Mouse (Mus musculus) splenic B cell, adult 2 months (primary cell): ENCODE measurements around the gene Ankrd54.
A peak's percentile ranks its signal among the peaks of the same experiment; 100 is the strongest.

Source experiments
- DNase-seq: peaks from one replicate; pipeline ENCODE4 v3.0.0-alpha.2; 2011; ENCODE audit warnings: low read depth, low spot score
- H3K27me3 ChIP-seq: 2 replicates; pipeline ENCODE4 v1.6.1; 2012; ENCODE audit warnings: mild to moderate bottlenecking, low read length, moderate library complexity, mixed read lengths; ENCODE audit not compliant: control insufficient read depth, poor library complexity, insufficient read depth, severe bottlenecking
- H3K36me3 ChIP-seq: 2 replicates; pipeline ENCODE4 v1.6.1; 2012; ENCODE audit warnings: mild to moderate bottlenecking, low read length, moderate library complexity, mixed read lengths; ENCODE audit not compliant: control insufficient read depth, poor library complexity, insufficient read depth, severe bottlenecking

Gene Ankrd54

DNA sequence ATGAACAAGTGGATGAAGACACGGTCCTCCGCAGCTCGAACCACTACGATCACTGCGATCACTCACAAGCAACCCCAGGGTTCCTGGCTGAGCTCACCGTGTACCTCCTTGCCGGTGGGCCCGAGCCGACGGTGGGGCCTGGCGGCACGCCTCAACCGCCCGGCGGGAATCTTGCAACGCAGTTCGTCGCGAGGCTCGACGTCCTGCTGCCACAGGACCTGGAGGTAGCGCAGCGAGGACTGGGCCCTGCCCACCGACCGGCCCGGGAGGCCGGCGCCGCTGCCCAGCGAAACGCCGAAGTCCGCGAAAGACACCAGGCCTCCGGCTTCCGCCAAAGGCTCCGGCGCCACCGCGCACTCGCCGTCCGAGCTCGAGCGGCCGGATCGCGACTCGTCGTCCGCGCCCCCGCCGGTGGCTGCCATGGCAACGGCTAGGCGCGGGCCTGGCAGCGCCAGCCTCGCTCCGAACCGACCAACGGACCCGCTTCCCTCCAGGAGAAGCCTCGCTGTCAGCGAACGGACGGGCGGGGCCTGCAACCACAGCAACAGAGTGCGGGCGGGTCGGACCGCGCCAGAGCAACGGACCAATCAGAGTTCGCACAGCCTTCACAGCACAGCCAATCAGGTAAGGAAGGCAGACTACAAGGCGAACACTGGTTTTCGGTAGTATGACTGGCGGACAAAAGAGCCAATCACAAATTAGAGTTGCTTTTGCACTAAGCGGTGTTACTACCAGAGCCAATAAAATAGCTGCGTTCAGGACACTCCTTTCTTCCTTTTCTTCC is at the start of gene Ankrd54:
Gene Ankrd54, minus strand, starts transcription at position 518 of the 784 bp plus-strand sequence.
- H3K27me3 ChIP-seq, result no peaks in the 10 kb centered on the region
- peak; percentile 100 for DNase-seq
- H3K36me3 ChIP-seq, result no peaks in the 10 kb centered on the region

- Histone ChIP-seq H3K36me3 (peaks cover 12% of the 10 kb centered on the region), H3K27me3 (no peaks in the 10 kb centered on the region; the same call in 1 of the 2 replicates)
- no peak for DNase-seq
Observed at GRCm38 (mm10) chr15:79111774-79112173, 49.1 kb upstream of the Ankrd54 start.

DNA sequence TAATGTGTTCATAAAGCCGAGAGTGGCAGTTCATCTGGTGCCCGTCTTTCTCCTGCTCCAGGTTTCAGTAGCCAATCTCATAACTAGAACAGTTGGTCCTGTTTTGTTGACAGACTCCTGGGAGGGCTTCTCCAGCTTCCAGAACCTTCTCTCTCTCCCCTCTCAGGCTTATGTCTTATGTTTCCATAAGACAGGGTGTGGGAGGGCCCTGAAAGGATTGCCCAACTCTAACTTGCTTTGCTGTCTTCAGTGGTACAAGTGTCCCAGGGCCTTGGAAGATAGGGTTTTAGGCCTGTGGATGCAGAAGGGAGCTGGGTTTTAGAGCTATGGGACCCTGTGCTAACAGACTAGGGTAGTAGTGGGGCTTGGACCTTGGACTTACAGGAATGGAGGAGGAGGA is 47.8 kb upstream of the Ankrd54 start:
- no peak for DNase-seq
- Histone ChIP-seq H3K27me3 (no peaks in the 10 kb centered on the region; the same call in 1 of the 2 replicates), H3K36me3 (peaks cover 11% of the 10 kb centered on the region)

GRCm38 (mm10) chr15:79110031-79110430 is 47.3 kb upstream of the Ankrd54 start:
- peaks cover 6% of the 10 kb centered on the region for H3K36me3 ChIP-seq
- peak; percentile 37 for DNase-seq
- no peaks in the 10 kb centered on the region; the same call in 1 of the 2 replicates for H3K27me3 ChIP-seq

- H3K36me3 ChIP-seq, result peaks cover 5% of the 10 kb centered on the region; the same call in 1 of the 2 replicates
Observed at GRCm38 (mm10) chr15:79109321-79109934, 46.7 kb upstream of the Ankrd54 start.

DNA sequence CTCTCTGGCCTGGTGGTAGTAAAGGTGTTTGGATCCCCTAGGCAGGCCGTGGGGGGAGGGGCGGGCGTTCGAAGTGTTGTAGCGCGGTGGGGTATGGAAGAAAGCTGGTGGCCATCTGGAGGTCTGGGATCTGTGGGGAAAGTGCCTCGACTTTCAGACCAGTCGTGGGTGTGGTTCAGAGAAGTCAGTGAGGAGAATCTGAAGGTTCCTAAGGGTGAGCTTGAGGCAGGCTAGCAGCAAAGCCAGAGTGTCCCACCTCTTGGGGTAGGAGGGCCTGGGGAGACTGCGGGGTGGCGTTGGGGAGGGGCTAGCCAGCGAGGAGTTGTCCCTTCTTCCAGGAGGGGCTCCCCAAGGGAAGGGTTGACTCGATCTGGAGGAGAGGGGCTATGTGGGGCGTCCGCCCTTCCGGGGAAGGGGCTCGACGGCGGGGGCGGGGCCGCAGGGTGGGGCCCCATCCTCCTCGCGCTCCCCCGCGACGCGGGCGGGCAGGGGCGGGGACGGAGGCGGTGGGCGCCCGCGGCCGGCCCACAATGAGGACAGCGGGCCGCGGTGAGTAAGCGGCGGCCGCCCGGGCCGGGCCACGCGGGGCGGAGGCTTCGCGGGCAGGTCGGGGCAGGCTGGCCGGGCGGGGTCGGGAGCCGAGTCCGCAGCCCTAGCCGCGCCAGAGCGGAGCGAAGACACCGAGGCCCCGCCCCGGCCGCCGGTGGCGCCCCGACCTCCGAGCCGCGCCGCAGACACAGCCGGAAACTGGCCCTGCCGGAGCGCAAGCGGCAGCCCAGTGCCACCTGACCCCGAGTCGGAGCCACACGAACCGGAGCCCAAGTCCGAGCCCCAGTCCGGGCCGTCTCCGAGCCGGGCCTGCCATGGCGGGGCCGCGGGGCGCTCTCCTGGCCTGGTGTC is 46.0 kb upstream of the Ankrd54 start, which contains the start of gene Micall1:
Gene Micall1, plus strand, starts transcription at position 478 of the 900 bp plus-strand sequence.
- H3K36me3 ChIP-seq, result peaks cover 5% of the 10 kb centered on the region; the same call in 1 of the 2 replicates
- peak; percentile 72 for DNase-seq
- H3K27me3 ChIP-seq, result no peaks in the 10 kb centered on the region; the same call in 1 of the 2 replicates

More at GRCm38 (mm10) chr15:79109321-79109934, 46.7 kb upstream of the Ankrd54 start:
- H3K27me3 ChIP-seq, result no peaks in the 10 kb centered on the region; the same call in 1 of the 2 replicates
- DNase-seq, result peak; percentile 47

- Histone ChIP-seq H3K36me3 (peaks cover 3% of the 10 kb centered on the region; the same call in 1 of the 2 replicates), H3K27me3 (no peaks in the 10 kb centered on the region; the same call in 1 of the 2 replicates)
- no peak for DNase-seq
Observed at GRCm38 (mm10) chr15:79107966-79108365, 45.3 kb upstream of the Ankrd54 start.

GRCm38 (mm10) chr15:79105804-79106203 is 43.1 kb upstream of the Ankrd54 start:
- H3K27me3 ChIP-seq, result no peaks in the 10 kb centered on the region; the same call in 1 of the 2 replicates
- H3K36me3 ChIP-seq, result no peaks in the 10 kb centered on the region
- no peak for DNase-seq

- DNase-seq, result no peak
Observed at GRCm38 (mm10) chr15:79103264-79103663, 40.6 kb upstream of the Ankrd54 start.

DNA sequence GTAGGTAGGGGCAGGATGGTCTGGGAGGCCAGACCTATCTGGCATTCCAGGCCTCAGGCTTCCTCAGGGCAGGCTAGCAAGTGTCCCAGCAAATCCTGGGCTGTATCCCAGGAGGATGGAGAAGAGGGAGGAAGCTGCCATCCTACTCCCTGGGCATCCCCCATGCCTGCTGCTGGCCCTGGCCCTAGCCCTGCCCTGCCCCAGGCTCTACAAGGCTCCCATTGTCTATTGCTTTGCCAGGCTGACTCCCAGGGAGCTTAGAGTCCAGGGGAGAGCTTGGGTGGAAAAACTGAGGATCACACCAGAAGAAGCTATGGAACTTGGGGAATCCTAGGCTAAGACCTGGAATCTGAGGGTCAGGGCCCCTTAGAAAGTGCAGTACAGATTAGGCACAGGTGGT is 38.8 kb upstream of the Ankrd54 start:
- Histone ChIP-seq H3K36me3 (no peaks in the 10 kb centered on the region), H3K27me3 (no peaks in the 10 kb centered on the region)
- DNase-seq, result no peak

More at GRCm38 (mm10) chr15:79103264-79103663, 40.6 kb upstream of the Ankrd54 start:
- Histone ChIP-seq H3K36me3 (no peaks in the 10 kb centered on the region), H3K27me3 (no peaks in the 10 kb centered on the region)

DNA sequence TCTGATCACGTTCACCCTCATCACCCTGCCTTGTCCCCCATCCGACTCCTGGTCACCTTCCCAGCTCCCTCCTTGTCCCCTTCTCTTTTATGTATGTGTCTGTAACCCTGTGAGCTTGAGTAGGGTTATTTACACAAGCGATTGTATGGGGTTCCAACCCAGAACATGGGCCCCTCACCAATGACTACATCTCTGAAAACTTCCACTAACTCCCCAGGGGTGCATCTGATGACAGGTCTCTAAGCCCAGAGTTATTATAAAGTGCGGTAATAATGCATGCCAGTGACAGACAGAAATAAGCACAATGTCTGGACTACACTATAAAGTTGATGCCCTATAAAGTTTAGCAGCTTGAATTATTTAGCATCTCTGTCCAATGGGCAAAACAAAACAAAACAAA is 37.7 kb upstream of the Ankrd54 start:
- H3K36me3 ChIP-seq, result 0 out of 2 replicates have a peak, but pooled peaks cover 1% of the 10 kb centered on the region
- DNase-seq, result no peak
- H3K27me3 ChIP-seq, result no peaks in the 10 kb centered on the region

DNA sequence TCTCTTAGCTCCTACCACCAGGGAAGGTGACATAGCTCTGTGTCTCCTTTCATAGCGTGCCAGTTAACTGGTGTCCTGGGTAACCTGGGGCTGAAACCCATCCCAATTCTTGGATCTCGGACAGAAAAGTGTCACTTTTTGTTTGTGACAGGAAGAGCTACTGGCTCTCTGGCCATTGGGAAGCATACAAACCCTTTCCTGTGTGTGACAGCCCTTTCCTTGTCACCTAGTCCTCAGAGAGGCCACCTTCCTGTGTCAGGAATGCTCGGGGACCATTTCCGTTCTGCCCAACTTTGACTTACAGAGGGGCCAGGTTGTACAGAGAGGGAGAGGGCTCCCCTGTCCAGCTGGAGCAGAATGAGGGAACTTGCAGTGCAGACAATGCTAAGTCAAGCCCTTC is 36.8 kb upstream of the Ankrd54 start:
- H3K27me3 ChIP-seq, result no peaks in the 10 kb centered on the region
- DNase-seq, result no peak
- H3K36me3 ChIP-seq, result peaks cover 2% of the 10 kb centered on the region; the same call in 1 of the 2 replicates

- Histone ChIP-seq H3K27me3 (no peaks in the 10 kb centered on the region), H3K36me3 (peaks cover 5% of the 10 kb centered on the region; the same call in 1 of the 2 replicates)
- DNase-seq, result no peak
Observed at GRCm38 (mm10) chr15:79098868-79099267, 36.2 kb upstream of the Ankrd54 start.

DNA sequence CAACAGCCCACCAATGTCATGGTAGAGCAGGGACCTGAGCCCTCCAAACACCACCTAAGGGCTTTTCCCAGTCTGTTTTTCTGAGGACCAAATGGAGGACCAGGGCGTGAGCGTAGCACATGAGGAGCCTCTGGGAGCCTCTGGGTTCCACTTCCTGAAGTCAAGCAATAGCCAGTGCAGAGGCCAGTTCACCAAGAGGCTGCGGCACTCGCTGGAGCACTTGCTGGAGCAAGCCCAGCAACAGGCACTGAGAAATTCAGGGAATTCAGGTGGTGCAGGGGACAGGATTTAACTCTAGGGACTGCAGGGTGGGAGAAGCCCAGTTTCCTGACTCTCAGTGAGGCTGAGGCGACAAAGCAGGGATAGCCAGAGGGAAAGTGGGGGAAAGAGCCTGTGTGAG is 35.5 kb upstream of the Ankrd54 start:
- no peak for DNase-seq
- Histone ChIP-seq H3K27me3 (peaks cover under 1% of the 10 kb centered on the region; the same call in 1 of the 2 replicates), H3K36me3 (peaks cover 6% of the 10 kb centered on the region)
